8 mouse cellular contexts compared by ENCODE assay signal in genomic region chr19:36538528-36538927, GRCm38 (mm10). TPM values are rescaled to one million over a fixed set of nuclear protein-coding genes. Genes with fewer than 3 reads are reported as not detected.
DNase-seq lines count a peak whose midpoint lies in the region; ATAC-seq and TF ChIP-seq lines count a peak whose summit lies in the region.

No protein-coding gene starts in this region.

- no peak overlapping the region for H3K27ac ChIP-seq in heart, postnatal 0 days (ENCODE audit: low read depth)
- H3K27ac ChIP-seq in hindbrain, embryonic 11.5 days (ENCODE audit: low read depth, low read length) = no peak overlapping the region
- no peak overlapping the region for H3K27ac ChIP-seq in left cerebral cortex, adult 2 months

- 4% methylated on average over 4 of the region's 4 CpGs for WGBS in heart, postnatal 0 days
- 13% methylated on average over 4 of the region's 4 CpGs for WGBS in hindbrain, embryonic 11.5 days

- H3K36me3 ChIP-seq in heart, postnatal 0 days (replicated peaks; ENCODE audit: control insufficient read depth, insufficient read depth, low read length) = no peaks in the 10 kb centered on the region
- H3K36me3 ChIP-seq in hindbrain, embryonic 11.5 days (ENCODE audit: control insufficient read depth, insufficient read depth, low read length) = no peaks in the 10 kb centered on the region

- no peak overlapping the region for H3K9ac ChIP-seq in heart, postnatal 0 days (replicated peaks; ENCODE audit: low read depth, low read length)
- no peak overlapping the region for H3K9ac ChIP-seq in hindbrain, embryonic 11.5 days (ENCODE audit: low read depth, low read length)

- peak; percentile 35 for DNase-seq in heart, postnatal 0 days (ENCODE audit: low spot score)
- no peak for DNase-seq in heart, postnatal 25 days (ENCODE audit: low spot score)
- DNase-seq in CD8-positive naive resting alpha-beta T cell, adult 2 months (ENCODE audit: low read depth in 2 of 2, low spot score in 2 of 2) = peak; percentile 32 to 62
- DNase-seq in c-Kit-negative CD71-positive TER-119-positive erythroid progenitor cells, embryonic 14.5 days (ENCODE audit: low read depth, low spot score) = peak; percentile 34
- DNase-seq in hindbrain, embryonic 11.5 days (ENCODE audit: low spot score) = peak; percentile 80
- DNase-seq in left cerebral cortex, adult 2 months (ENCODE audit: extremely low spot score in 1 of 2, low spot score in 2 of 2) = peak in 1 of 2 experiments; percentile 35
- DNase-seq in mesoderm, embryonic 11.5 days (ENCODE audit: low read depth, low spot score) = peak; percentile 81
- no peak for DNase-seq in urinary bladder, postnatal 36 days (ENCODE audit: low spot score in 2 of 2)

- intact Hi-C loops in heart, postnatal 25 days (cut with DNase I) = loop anchor here (2.0 to 5.0 kb wide), 2 partner anchors 16 to 199 kb away; partner anchors contain the start of genes Hectd2 and Ppp1r3c
- intact Hi-C loops in left cerebral cortex, adult 2 months (cut with DNase I) = loop anchor here (1.0 to 2.0 kb wide), 2 partner anchors 16 to 68 kb away; partner anchors contain the start of gene Hectd2

- peaks cover 16% of the 10 kb centered on the region for H3K4me1 ChIP-seq in heart, postnatal 0 days (ENCODE audit: control insufficient read depth, insufficient read depth)
- 0 out of 2 replicates have a peak, but pooled peaks cover 2% of the 10 kb centered on the region for H3K4me1 ChIP-seq in hindbrain, embryonic 11.5 days (replicated peaks; ENCODE audit: control insufficient read depth, insufficient read depth, low read length)

- no peaks in the 10 kb centered on the region for H3K9me3 ChIP-seq in heart, postnatal 0 days (replicated peaks; ENCODE audit: control insufficient read depth, low read length)
- no peaks in the 10 kb centered on the region for H3K9me3 ChIP-seq in hindbrain, embryonic 11.5 days (ENCODE audit: control insufficient read depth, low read length)

- TF ChIP-seq CTCF in heart, postnatal 0 days (IDR thresholded peaks at IDR 0.05; ENCODE audit: low read depth) = peak; percentile 82
- peak; percentile 86 for TF ChIP-seq CTCF in left cerebral cortex, adult 2 months (IDR thresholded peaks at IDR 0.05)

- H3K27me3 ChIP-seq in heart, postnatal 0 days (ENCODE audit: control insufficient read depth, insufficient read depth, low read length) = no peaks in the 10 kb centered on the region
- H3K27me3 ChIP-seq in hindbrain, embryonic 11.5 days (ENCODE audit: control insufficient read depth, insufficient read depth, low read length) = no peaks in the 10 kb centered on the region

- no peak for TF ChIP-seq EP300 in heart, postnatal 0 days (IDR thresholded peaks at IDR 0.05; ENCODE audit: low read depth)

- H3K4me2 ChIP-seq in heart, postnatal 0 days (ENCODE audit: low read depth, low read length) = no peak overlapping the region
- no peak overlapping the region for H3K4me2 ChIP-seq in hindbrain, embryonic 11.5 days (replicated peaks; ENCODE audit: low read depth, low read length)

- no peak overlapping the region for H3K4me3 ChIP-seq in heart, postnatal 0 days (ENCODE audit: low read depth, low read length)
- H3K4me3 ChIP-seq in hindbrain, embryonic 11.5 days (ENCODE audit: low read depth, low read length) = no peak overlapping the region
- no peak overlapping the region for H3K4me3 ChIP-seq in left cerebral cortex, adult 2 months

- ATAC-seq in heart, postnatal 0 days (ENCODE audit: insufficient read depth, low read depth) = no peak; the same call in 1 of the 2 replicates
- ATAC-seq in hindbrain, embryonic 11.5 days (ENCODE audit: low FRiP score) = peak; percentile 82; the same call in 1 of the 2 replicates

RNA-seq across cellular contexts. Expression of gene Hectd2, which starts 15.9 kb away (rescaled TPM):
- total RNA-seq in heart, postnatal 0 days (2014; rRNA removed; ENCODE audit: low replicate concordance) = 3.9 and 5.3 TPM in 2 replicates
- 1.7 and 1.9 TPM in 2 replicates for polyA plus RNA-seq in heart, postnatal 0 days (2015; fragmentation: Nextera tagmentation; extraction: Ambion mirVana)
- total RNA-seq in heart, postnatal 25 days (2021) = 1 to 10 TPM; 1.6 to 1.8 TPM
- 9.3 and 10.9 TPM in 2 replicates for polyA plus RNA-seq in hindbrain, embryonic 11.5 days (2014; fragmentation: Nextera tagmentation; extraction: Ambion mirVana)
- 10 to 100 TPM; 24.6 to 28.7 TPM for total RNA-seq in left cerebral cortex, adult 2 months (2021)

Comparison
In these comparisons a context has a peak if more than half of its experiments do, and no peak if none do; other contexts are left out.
1. DNase-seq: peak in heart, postnatal 0 days (single experiment), CD8-positive naive resting alpha-beta T cell, adult 2 months (2 of 2), c-Kit-negative CD71-positive TER-119-positive erythroid progenitor cells, embryonic 14.5 days (single experiment), hindbrain, embryonic 11.5 days (single experiment) and mesoderm, embryonic 11.5 days (single experiment); none in heart, postnatal 25 days (single experiment) and urinary bladder, postnatal 36 days (0 of 2).